In genomic region chr16:94473086-94473822, GRCm38 (mm10) we compare ENCODE assay signal across 8 mouse cellular contexts. TPM values are rescaled to one million over a fixed set of nuclear protein-coding genes. Genes with fewer than 3 reads are reported as not detected.
A peak's percentile ranks its signal among the peaks of the same experiment; 100 is the strongest.
DNase-seq lines count a peak whose midpoint lies in the region; ATAC-seq and TF ChIP-seq lines count a peak whose summit lies in the region.

No protein-coding gene starts in this region.

- no peak overlapping the region for H3K27ac ChIP-seq in heart, embryonic 10.5 days
- peak overlapping the region; percentile 91 for H3K27ac ChIP-seq in gastrocnemius, adult 2 months

- no peak overlapping the region for H3K4me3 ChIP-seq in heart, embryonic 10.5 days
- H3K4me3 ChIP-seq in gastrocnemius, adult 2 months: peak overlapping the region; percentile 65

- WGBS in heart, embryonic 10.5 days: 87% methylated on average over 11 of the region's 11 CpGs

- intact Hi-C loops in gastrocnemius, adult 2 months (cut with DNase I): loop anchor here (2.0 to 5.0 kb wide), 3 partner anchors 49 to 239 kb away; no protein-coding TSS in a partner anchor

- no peak for TF ChIP-seq CTCF in gastrocnemius, adult 2 months (IDR thresholded peaks at IDR 0.05)

- no peaks in the 10 kb centered on the region for H3K4me1 ChIP-seq in heart, embryonic 10.5 days

- H3K9me3 ChIP-seq in heart, embryonic 10.5 days: no peaks in the 10 kb centered on the region

- peak; percentile 95 for DNase-seq in heart, adult 11 months
- no peak for DNase-seq in heart, embryonic 10.5 days (ENCODE audit: low spot score)
- peak; percentile 37 for DNase-seq in cerebellum, adult 8-10 months
- peak; percentile 68 for DNase-seq in gastrocnemius, adult 2 months
- peak; percentile 55 to 60 for DNase-seq in layer of hippocampus, postnatal 10 days (ENCODE audit: low spot score in 2 of 2)
- no peak for DNase-seq in kidney, postnatal 4 days
- DNase-seq in adrenal gland, postnatal 14 days: no peak

- peaks cover 52% of the 10 kb centered on the region for H3K36me3 ChIP-seq in heart, embryonic 10.5 days

- no peak for ATAC-seq in granulocyte monocyte progenitor cell, adult 5-6 weeks (replicated peaks; ENCODE audit: poor library complexity, severe bottlenecking)

- no peaks in the 10 kb centered on the region for H3K27me3 ChIP-seq in heart, embryonic 10.5 days (ENCODE audit: insufficient read depth, poor library complexity, severe bottlenecking)

RNA-seq across cellular contexts. Expression of gene Vps26c, which starts 53.4 kb away (rescaled TPM):
- polyA plus RNA-seq in heart, embryonic 10.5 days (2016; fragmentation: Nextera tagmentation; extraction: Ambion mirVana): 60.0 and 61.4 TPM in 2 replicates
- total RNA-seq in gastrocnemius, adult 2 months (2021): 10 to 100 TPM in 1 of 2 experiments, 1 to 10 TPM in 1; 8.2 to 10.4 TPM
- 10 to 100 TPM; 32.1 to 42.0 TPM for total RNA-seq in layer of hippocampus, postnatal 10 days (2021)
- total RNA-seq in adrenal gland, postnatal 14 days (2021): 49.1 and 50.4 TPM in 2 replicates
- 19.9 and 25.3 TPM in 2 replicates for total RNA-seq in granulocyte monocyte progenitor cell, adult 5-6 weeks (2014; fragmentation: Nextera tagmentation)
- total RNA-seq in granulocyte monocyte progenitor cell, adult 5-6 weeks (2017): 27.4 and 32.7 TPM in 2 replicates

Comparison
In these comparisons a context has a peak if more than half of its experiments do, and no peak if none do; other contexts are left out.
1. DNase-seq: peak in heart, adult 11 months (single experiment), cerebellum, adult 8-10 months (single experiment), gastrocnemius, adult 2 months (single experiment) and layer of hippocampus, postnatal 10 days (2 of 2); none in heart, embryonic 10.5 days (single experiment), kidney, postnatal 4 days (0 of 2) and adrenal gland, postnatal 14 days (single experiment).